Mouse (Mus musculus): ENCODE data around the gene Ppp6r1.

Gene Ppp6r1

DNA sequence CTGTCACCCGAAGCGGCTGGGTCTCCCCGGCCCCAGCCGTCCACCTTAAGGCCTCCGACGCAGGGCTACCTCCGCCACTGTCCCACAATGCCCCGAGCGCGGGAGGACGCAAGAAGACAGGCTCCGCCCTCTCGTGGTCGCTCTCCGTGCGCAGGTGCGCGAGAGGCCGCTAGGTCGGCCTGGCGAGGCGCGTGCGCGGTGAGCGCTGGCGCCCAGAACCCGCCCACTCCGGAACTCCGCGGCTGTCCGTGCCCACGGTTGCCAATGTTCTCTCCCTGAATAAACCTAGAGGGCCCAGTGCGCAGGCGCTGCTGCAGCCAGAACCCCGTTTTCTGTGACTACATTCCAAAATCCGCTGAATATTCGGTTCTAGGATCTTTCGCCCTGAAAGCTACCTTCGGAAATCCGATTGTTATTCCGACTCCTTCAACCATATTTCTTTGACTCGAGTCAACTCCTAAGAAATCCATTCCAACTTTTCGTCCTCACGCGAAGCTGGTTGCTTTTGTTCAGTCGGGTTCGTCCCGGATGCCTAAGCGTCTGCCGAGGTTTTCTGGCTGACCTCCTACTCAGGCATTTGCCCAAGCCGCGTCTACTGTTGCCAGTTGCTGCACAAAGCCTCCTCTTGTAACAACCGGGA lies at the start of gene Ppp6r1:
Ppp6r1 (minus strand) TSS at position 108 of the 640 bp plus-strand sequence.
- peak; percentile 98 for DNase-seq (ENCODE audit: low spot score in 2 of 2)

DNA sequence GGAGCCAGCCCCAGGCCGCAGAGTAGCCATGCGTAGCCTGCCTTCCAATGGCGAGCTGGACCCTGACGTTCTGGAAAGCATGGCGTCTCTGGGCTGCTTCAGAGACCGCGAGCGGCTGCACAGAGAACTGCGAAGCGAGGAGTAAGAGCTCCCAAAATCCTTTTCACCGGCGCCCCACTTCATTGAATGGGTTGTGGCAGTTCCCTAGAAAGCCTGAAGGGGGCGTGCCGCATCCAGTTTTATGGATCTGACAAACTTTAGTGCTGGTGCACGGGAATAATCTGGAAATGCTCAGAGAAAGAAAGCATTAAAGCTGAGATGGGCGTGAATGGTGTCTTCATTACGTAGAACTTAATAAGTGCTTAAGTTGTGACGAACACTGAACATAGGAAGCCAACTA lies 46.3 kb upstream of the Ppp6r1 start:
- peak in 1 of 2 experiments; percentile 20 for DNase-seq (ENCODE audit: low spot score in 2 of 2)

DNA sequence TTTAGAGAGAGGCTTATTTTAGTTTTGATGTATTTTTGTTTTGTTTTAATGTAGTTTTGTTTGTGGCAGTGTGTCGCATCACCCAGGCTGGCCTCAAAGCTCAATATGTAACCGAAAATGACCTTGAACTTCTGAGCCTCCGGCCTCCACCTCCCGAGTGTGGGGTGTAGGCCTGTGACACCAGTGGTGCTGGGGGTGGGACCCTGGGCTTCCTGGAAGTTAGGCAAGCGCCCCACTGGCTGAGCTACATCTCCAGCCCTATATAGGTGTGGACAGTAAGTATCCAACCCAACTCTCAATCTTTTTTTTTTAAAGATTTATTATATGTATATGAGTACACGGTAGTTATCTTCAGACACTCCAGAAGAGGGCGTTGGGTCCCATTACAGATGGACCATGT lies 44.4 kb upstream of the Ppp6r1 start:
- DNase-seq (ENCODE audit: low spot score in 2 of 2) = no peak

DNA sequence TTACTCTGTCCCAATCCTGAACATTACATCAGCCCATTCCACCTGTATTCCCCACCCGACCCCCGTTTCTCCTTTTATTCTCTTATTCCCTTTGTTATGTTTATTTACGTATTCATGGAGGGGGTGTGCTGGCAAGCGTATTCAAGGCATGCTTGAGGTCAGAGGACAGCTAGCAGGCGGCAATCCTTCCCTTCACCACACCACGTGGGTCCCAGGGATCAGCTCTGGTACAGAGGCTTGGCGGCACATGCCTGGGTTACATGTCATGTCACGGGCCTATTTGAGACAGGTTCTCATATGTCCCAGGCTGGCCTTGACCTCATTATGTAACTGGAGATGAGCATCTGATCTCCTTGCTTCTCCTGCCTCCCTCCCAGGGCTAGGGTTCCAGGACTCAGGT lies 43.5 kb upstream of the Ppp6r1 start:
- DNase-seq (ENCODE audit: low spot score in 2 of 2) = no peak

DNA sequence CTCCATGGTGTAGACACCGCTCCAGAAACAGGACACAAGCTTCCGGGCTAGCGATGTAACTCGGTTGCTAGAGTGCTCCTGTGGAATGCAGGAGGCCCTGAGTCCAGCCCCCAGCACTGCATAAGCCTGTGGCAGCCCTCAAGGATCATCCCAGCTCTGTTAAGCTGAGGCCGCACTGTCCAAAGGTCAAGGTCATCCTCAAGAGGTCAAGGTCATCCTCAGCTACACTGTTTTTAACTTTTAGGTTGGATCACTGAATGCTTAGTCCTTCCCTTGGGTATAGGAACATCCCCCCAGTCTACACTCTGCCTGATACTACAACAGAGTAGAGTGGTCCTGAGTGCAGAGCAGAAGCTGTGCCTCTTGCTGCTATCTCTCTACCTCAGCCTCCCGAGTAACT lies 34.2 kb upstream of the Ppp6r1 start:
- no peak for DNase-seq (ENCODE audit: low spot score in 2 of 2)

DNA sequence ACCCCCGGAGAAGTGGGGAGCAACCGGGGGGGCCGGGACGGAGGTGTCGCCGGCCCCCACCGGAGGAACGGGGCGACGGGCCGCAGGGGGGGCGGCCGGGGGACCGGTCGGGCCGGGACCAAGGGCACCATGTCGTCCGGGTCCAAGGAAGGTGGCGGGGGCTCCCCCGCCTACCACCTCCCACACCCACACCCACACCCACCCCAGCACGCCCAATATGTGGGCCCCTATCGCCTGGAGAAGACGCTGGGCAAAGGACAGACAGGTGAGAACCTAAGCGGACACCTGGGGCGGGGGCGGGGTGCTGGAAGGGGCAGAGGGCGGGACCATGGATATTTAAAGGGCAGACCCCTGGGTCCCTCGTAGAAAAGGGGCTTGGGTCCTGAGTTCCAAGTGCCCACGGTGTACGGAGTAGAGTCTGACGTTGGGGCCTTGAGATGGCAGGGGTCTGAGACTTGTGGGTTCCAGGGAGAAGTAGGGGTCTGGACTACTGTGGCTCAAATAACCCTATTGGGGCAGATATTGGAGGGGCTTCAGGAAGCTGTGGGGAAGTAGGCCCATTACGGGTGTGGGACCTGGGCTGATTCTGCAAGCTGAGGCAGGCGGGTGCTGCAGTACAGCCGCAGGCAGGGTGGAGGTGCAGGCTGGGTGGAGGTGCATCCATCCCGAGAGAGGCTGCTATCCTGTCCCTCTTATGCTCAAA lies 32.3 kb upstream of the Ppp6r1 start:
- DNase-seq (ENCODE audit: low spot score in 2 of 2) = no peak

DNA sequence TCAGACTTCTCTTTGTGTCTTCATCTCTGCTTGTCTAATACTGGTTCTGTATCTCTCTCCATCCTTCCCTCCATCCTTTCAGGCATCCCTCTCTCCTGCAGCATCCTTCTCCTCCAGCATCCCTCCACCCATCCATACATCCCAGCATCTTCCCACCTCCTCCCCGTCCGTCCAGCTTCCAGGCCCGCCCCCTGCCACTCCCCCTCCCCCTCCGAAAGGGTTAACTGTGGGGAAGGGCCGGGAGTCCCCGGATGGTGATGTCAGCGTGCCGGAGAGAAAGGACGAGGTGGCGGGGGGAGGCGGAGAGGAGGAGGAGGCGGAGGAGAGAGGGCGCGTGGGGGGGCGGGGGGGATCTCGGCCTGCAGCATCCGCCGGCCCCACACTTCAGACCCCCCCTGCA lies 31.6 kb upstream of the Ppp6r1 start, which contains the start of gene Brsk1:
Brsk1 (plus strand) TSS at position 218 of the 400 bp plus-strand sequence.
- DNase-seq (ENCODE audit: low spot score in 2 of 2) = no peak

DNA sequence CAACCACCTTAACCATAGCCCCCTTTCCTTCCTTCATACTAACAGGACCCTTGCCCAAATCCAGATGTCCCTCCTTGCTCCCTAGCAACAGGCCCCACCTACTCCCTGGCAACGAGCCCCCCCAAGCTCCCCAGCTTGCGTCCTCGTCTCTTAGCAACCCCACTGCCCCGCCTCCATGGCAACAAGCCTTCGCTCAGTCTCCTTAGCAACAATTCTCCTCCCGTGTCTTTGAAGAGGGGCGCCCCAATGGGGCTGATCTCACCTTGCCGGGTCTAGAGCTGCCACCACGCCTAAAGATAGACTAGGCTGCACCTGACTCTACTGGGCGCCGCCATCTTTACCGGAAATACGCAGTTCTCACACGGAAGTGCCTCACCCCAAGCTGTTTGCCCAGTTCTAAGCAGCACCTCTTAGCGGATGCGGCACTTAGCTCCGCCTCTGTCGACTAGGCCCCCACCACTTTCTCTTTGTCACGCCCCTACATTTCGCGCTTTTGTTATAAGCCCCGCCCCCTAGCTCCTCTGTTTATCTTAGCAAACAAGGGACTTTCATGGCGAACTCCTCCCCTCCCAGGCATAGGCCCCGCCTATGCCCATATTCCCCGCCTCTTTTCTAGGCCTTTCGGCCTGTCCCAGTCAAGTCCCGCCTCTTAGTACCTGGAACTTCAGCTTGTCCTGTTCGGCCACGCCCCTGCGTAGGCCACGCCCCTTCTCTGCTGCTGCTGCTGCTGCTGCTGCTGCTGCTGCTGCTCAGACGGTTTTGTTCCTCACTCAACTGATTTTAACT lies 26.0 kb upstream of the Ppp6r1 start, which contains the start of gene Hspbp1:
Hspbp1 (minus strand) TSS at position 437 of the 786 bp plus-strand sequence.
- DNase-seq (ENCODE audit: low spot score in 2 of 2) = peak; percentile 96 to 98

DNA sequence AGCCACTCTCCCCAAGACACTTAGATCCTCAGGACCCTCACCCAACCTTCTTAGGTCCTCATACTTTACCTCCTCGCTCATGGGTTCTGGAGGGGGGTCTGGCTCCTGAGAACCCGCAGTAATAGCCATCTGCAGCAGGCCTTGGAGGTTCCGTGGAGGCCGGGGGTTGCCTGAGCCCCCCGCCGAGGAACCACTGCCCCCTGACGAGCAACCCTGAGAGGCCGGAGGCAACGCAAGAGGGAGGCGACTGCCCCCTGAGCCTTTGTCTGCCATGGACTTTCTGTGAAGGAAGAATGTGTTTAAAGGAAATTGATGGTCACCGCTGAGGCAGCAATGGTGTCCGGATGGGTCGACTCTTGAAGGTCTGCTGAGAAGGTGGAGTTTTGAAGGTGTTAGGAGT lies 25.4 kb upstream of the Ppp6r1 start:
- no peak for DNase-seq (ENCODE audit: low spot score in 2 of 2)

DNA sequence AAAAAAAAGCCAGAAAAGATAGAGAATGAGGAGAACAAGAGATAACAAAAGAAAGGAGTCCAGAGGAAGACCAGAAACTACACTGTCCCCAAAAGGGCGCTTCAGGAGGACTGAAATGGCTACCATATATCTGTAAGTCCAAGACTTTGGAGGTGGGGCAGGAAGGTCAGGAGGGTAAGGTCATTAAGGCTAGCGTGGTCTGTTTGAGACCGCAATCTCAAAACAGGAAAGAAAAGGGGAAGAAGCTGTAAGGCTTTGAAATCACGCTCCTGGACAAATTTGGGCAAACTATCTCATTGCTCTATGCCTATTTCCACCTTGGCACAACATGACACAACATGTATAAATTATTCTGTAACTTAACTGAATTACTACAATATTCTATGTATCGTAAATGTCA lies 24.5 kb upstream of the Ppp6r1 start:
- DNase-seq (ENCODE audit: low spot score in 2 of 2) = no peak

DNA sequence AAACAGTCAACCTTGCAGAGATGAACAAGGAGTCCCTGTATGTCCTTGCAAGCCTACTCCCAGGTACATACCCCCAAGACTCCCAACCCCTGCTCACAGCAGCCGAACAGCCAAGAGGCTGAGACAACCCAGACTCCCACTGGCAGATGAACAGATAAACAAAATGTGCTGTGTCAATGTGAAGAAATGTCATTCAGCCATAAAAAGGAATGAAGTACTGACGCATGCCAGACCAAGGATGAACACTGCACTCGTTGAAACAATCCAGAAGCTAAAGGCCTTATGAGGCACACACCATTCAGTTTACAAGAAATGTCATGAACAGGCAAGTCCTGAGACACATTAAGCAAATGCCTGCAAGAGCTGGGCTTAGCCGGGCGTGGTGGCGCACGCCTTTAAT lies 16.4 kb upstream of the Ppp6r1 start:
- DNase-seq (ENCODE audit: low spot score in 2 of 2) = no peak

DNA sequence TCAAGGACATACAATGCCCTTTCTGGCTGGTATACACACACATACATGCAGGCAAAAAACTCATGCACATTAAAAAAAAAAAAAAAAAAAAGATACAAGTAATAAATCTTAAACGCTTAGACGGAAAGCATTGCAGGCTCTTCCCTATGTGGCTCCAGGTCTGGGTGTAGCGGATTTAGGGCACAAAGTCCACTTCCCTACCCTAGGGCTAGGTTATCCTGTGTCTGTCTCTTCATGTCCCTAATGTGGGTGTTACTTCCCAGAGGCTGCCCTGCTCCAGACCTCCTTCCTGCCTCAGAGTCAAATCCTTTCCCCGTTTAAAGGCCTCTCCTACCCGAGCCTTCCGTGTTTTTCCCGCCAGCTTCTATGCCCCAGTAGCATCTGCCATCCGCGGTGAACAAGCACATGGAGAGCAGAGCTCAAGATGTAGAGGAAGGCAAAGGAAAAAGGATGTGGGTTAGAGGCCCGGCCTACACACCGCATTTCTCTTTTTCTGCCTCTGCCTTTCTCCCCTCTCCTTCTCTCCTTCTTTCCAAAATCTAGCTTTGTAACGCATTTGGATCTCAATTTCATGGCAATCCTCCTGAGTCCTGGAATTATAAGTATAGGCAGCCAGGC lies 15.4 kb upstream of the Ppp6r1 start:
- DNase-seq (ENCODE audit: low spot score in 2 of 2) = no peak

DNA sequence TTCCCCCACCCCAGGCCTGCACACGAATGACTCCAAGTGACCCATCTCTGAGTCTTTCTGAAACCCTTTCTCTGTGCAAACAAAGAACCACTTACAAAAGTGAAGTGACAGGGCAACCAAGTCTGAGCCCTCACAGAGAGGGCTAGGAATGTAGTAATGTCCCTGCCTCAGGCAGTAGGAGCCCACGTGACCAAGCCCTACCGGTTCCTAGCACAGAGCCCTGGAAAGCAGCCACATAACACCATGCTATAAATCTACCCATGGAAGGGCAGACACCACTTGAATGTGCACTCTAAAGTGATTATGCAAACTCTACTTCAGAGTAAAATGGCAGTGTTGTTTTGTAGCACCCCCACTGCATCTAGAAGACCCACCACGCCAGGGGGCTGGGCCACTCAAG lies 13.1 kb upstream of the Ppp6r1 start:
- DNase-seq (ENCODE audit: low spot score in 2 of 2) = no peak

DNA sequence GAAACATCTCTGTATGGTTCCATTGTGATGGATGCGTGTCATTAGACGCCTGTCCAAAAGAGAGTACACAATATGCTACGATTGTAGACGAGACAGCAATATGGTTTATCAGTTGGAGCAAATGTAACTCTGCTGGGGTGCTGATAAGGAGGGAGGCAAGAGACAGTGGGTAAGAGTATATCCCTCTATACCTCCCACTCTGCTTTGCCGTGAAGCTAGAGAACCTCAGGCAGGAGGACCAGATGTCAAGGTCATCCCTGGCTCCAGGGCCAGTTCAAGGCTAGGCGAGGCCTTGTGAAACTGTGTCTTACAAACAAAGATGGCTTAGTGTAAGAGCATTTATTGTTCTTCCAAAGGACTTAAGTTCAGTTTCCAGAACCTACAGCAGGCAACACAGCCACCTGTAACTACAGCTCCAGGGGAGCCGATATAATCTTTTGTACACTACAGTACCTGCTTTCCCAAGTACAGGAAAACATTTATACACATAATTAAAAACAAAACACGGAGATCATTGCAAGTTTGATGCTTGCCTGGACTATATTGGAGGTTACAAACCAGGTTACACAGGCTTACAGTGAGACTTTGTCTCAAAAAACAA lies 11.9 kb upstream of the Ppp6r1 start:
- DNase-seq (ENCODE audit: low spot score in 2 of 2) = peak; percentile 28 to 49

DNA sequence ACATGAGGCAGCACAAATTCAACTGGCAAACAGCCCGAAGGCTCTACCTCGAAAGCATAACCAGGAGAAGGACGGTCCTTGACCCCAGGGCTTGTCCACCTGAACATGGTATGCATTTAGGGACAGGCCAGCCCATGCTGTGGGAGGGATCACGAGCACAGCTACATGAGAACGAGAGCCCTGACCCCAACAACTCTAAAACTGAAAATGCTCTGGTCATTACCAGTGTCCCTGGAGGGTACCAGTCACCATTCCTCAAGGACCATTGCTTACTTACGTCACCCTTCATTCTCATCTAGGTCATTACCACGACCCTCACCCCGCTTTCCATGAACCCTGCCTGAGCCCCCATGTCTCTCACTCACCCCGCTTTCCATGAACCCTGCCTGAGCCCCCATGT lies 10.3 kb upstream of the Ppp6r1 start:
- no peak for DNase-seq (ENCODE audit: low spot score in 2 of 2)

DNA sequence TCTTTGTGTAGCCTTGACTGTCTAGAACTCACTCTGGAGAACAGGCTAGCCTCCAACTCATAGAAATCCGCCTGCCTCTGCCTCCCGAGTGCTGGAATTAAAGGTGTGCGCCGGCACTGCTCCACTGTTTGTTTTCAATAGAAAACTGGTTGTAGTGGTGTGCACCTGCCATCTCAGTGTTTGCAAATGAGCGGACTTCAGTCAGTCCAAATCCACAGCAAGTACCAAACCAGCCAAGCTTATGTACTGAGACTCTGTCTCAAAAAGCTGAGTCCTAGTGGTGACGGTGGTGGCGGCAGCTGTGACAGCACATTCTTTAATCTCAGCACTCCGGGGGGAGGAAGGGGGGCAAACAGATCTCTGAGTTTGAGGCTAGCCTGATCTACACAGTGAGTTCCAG lies 9.7 kb upstream of the Ppp6r1 start:
- DNase-seq (ENCODE audit: low spot score in 2 of 2) = no peak

DNA sequence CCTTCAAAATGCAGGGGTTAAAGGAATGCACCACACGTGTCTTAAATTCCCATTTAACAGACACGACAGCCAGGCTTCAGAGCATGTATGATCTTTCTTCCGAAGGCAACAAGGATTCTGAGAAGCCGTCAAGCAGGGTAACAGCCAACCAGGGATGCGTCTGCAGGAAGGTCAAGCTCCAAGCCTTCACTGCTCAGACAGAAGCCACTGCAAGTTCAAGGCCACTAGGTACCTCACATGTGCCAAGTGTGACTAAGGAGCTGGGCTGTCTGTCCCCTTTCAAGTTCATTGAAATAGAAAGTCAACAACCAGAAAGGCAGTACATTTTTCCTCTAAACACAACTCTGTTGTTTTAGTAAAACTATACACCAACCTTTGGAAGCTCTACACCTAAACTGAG lies 8.1 kb upstream of the Ppp6r1 start:
- DNase-seq (ENCODE audit: low spot score in 2 of 2) = no peak

DNA sequence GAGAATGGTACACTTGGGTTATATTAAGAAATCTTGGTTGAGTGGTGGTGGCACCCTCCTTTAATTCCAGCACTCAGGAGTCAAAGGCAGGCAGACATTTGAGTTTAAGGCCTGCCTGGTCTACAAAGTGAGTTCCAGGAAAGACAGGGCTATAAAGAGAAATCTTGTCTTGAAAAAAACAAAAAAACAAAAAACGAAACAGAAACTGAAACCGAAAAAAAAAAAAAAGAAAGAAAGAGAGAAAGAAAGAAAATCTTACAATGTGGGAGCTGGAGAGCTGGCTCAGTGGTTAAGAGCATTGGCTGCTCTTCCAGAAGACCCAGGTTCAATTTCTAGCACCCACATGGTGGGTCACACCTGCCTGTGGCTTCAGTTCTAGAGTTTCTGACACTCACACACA lies 4.9 kb upstream of the Ppp6r1 start:
- no peak for DNase-seq (ENCODE audit: low spot score in 2 of 2)

DNA sequence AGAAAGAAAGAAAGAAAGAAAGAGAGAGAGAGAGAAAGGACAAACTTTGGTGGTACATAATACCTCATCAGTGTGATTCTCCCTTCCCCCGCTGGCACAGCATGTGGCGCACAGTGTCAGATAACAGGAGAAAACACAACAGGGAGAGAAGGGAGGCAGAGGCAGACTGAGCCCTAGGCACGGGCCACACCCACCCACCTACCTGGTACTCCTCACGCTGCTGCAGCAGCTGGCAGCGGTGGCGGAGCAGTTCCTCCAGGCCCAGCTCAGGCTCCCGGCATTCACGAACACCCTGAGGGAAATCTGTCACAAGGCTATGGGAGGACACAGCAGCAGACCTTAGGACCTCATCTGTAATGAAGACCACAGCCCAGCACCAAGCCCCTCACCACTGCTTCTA lies 4.4 kb upstream of the Ppp6r1 start:
- DNase-seq (ENCODE audit: low spot score in 2 of 2) = no peak

DNA sequence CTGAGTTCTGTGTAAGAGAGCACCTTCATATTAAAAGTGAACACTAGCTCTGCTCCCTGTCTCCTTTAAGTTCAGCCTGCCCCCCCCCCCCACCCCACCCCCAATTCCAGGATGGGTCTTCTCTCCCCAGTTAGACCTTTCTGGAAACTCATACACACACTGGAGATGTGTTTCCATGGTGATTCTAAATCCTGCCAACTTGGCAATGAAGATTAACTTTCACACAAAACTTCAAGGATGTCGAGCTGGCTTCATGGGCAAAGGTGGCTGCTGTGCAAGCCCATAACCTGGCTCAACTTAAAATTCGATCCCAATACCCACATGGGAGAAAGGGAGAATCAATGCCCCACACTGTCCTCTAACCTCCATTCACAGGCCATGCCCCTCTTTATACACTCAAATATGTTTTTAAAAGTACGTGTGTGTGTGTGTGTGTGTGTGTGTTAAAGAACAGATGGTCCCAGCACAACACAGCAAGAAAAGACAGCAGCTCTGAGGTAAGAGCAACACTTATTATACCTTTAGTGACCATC lies 1.2 kb upstream of the Ppp6r1 start:
- DNase-seq (ENCODE audit: low spot score in 2 of 2) = no peak

DNA sequence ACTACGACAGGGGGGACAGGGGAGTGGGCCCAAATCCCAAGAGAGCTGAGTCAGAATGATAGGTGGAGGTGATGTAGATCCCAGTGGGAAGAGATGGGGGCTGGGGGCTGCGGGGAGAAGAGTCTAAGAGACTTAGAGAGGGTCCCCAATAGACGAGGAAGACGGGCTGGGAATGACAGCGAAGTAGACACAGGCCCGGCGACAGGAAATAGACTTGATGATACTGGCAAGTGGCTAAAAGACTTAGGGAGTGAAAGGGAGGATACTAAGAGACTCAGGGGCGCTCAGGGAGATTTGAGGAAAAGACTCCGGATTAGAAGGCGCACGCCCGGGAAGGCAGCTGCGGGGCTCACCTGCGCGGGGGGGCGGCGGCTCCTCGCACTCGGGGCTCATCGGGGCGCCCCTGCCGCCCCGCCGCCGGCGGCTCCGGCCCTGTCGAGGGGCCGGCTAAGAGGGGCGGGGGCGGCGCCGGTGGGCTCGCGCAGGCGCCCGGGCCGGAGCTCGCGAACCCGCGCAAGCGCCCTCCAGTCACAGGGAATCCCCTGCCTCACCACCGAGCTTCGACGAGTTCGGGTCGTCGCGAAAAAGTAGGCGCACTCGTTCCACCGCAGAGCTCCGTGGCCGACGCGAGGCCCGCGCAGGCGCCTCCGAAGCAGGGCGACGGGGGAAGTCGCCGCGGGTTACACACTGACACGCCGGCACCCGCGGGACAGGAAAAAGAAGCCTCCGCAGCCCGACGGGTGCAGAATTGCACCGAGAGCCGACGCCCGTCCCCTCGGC lies 501 bp downstream of the Ppp6r1 start:
- peak in 1 of 2 experiments; percentile 33 for DNase-seq (ENCODE audit: low spot score in 2 of 2)
